Mouse (Mus musculus): ENCODE results near the gene Cryz. TPM values are rescaled to one million over a fixed set of nuclear protein-coding genes. Genes with fewer than 3 reads are reported as not detected.

Cryz gene
- total RNA-seq, 1 experiment from 2014 or later = 18.5 TPM

GRCm38 (mm10) chr3:154671013-154671412 lies 74.5 kb downstream of the Cryz start:
- DNase-seq = no peak

Other genes starting within 250 kb of the Cryz start
- gene Tyw3, start 393 bp downstream of the Cryz start, total RNA-seq (2021) = 4.8 and 6.1 TPM in 2 replicates
- 0.48 and 0.67 TPM in 2 replicates for gene Erich3, start 67.1 kb downstream of the Cryz start, total RNA-seq (2021)

Measured in adrenal gland, postnatal 25 days (tissue).